Mouse (Mus musculus) hindbrain, embryonic 16.5 days (tissue): ENCODE results near the gene Fars2. TPM values are rescaled to one million over a fixed set of nuclear protein-coding genes. Genes with fewer than 3 reads are reported as not detected.

Experiments
- ATAC-seq: fragments of 200-750 bp; cut with Nextera tagmentation; 2 replicates; pipeline ENCODE4 v1.8.0; 2017; ENCODE audit warnings: moderate TSS enrichment, moderate library complexity
- H3K27ac ChIP-seq: fragments of 300-500 bp; sonication (generic); 2 replicates; pipeline ENCODE4 v1.5.1; 2014; ENCODE audit warnings: low read depth, mild to moderate bottlenecking, control low read depth, low read length, moderate library complexity
- H3K27me3 ChIP-seq: fragments of 300-500 bp; sonication (generic); replicated peaks from 2 replicates; pipeline ENCODE4 v1.6.1; 2014; ENCODE audit warnings: low read length; ENCODE audit not compliant: control insufficient read depth, insufficient read depth
- H3K36me3 ChIP-seq: fragments of 300-500 bp; sonication (generic); 2 replicates; pipeline ENCODE4 v1.6.1; 2014; ENCODE audit warnings: mild to moderate bottlenecking, low read length, moderate library complexity, mixed read lengths; ENCODE audit not compliant: control insufficient read depth, insufficient read depth
- H3K4me1 ChIP-seq: fragments of 300-500 bp; sonication (generic); 2 replicates; pipeline ENCODE4 v1.6.1; 2014; ENCODE audit warnings: low read depth, low read length; ENCODE audit not compliant: control insufficient read depth, insufficient read depth
- H3K4me2 ChIP-seq: fragments of 300-500 bp; sonication (generic); 2 replicates; pipeline ENCODE4 v1.6.1; 2014; ENCODE audit warnings: mild to moderate bottlenecking, low read length, control low read depth, moderate library complexity
- H3K4me3 ChIP-seq: fragments of 300-500 bp; sonication (generic); 2 replicates; pipeline ENCODE4 v1.5.1; 2014; ENCODE audit warnings: mild to moderate bottlenecking, low read length, control low read depth, moderate library complexity
- H3K9ac ChIP-seq: fragments of 300-500 bp; sonication (generic); 2 replicates; pipeline ENCODE4 v1.6.1; 2014; ENCODE audit warnings: low read depth, mild to moderate bottlenecking, control low read depth, low read length, moderate library complexity
- H3K9me3 ChIP-seq: fragments of 300-500 bp; sonication (generic); 2 replicates; pipeline ENCODE4 v1.6.1; 2014; ENCODE audit warnings: mild to moderate bottlenecking, low read length, moderate library complexity; ENCODE audit not compliant: control insufficient read depth
- WGBS: fragments of 180-500 bp; shearing (Covaris S2); extraction: QIAGEN DNeasy Blood & Tissue Kit; methylation state at CpG from one replicate; pipeline ENCODE4 v1.1.7; 2014; 5-methylcytosine and 5-hydroxymethylcytosine counted together
- polyA plus RNA-seq: library from polyadenylated mRNA; unstranded; fragments of >200 nt; fragmentation: Nextera tagmentation; extraction: Ambion mirVana; gene quantifications from 2 replicates; pipeline ENCODE4 v1.2.1, GENCODE M21; 2015

The Fars2 gene
- polyA plus RNA-seq, 1 experiment from 2014 or later, result 29.2 TPM

GRCm38 (mm10) chr13:36264391-36264790 is 147.2 kb downstream of the Fars2 start:
- Histone ChIP-seq H3K27me3 (no peaks in the 10 kb centered on the region), H3K9me3 (no peaks in the 10 kb centered on the region; the same call in 1 of the 2 replicates), H3K27ac (no peak overlapping the region), H3K4me3 (no peak overlapping the region), H3K36me3 (no peaks in the 10 kb centered on the region), H3K9ac (no peak overlapping the region), H3K4me2 (no peak overlapping the region), H3K4me1 (peaks cover 4% of the 10 kb centered on the region; the same call in 1 of the 2 replicates)
- ATAC-seq, result no peak
- WGBS, result 89% methylated on average over 5 of the region's 5 CpGs

- Histone ChIP-seq H3K4me3 (no peak overlapping the region), H3K4me1 (peaks cover 4% of the 10 kb centered on the region; the same call in 1 of the 2 replicates), H3K9me3 (no peaks in the 10 kb centered on the region; the same call in 1 of the 2 replicates), H3K4me2 (no peak overlapping the region), H3K36me3 (no peaks in the 10 kb centered on the region), H3K27me3 (no peaks in the 10 kb centered on the region), H3K9ac (no peak overlapping the region), H3K27ac (no peak overlapping the region)
- ATAC-seq, result no peak
- WGBS, result 65% methylated on average over 3 of the region's 3 CpGs
Observed at GRCm38 (mm10) chr13:36265342-36265744, 148.1 kb downstream of the Fars2 start.

GRCm38 (mm10) chr13:36267399-36267798 is 150.2 kb downstream of the Fars2 start:
- Histone ChIP-seq H3K9me3 (no peaks in the 10 kb centered on the region), H3K9ac (no peak overlapping the region), H3K36me3 (no peaks in the 10 kb centered on the region), H3K4me2 (no peak overlapping the region), H3K27ac (no peak overlapping the region), H3K4me1 (peaks cover 4% of the 10 kb centered on the region; the same call in 1 of the 2 replicates), H3K27me3 (no peaks in the 10 kb centered on the region), H3K4me3 (no peak overlapping the region)
- no peak for ATAC-seq
- WGBS, result 100% methylated on average over 1 of the region's 1 CpGs

GRCm38 (mm10) chr13:36270867-36271266 is 153.7 kb downstream of the Fars2 start:
- Histone ChIP-seq H3K27ac (no peak overlapping the region), H3K4me3 (no peak overlapping the region), H3K27me3 (no peaks in the 10 kb centered on the region), H3K4me2 (no peak overlapping the region), H3K9me3 (no peaks in the 10 kb centered on the region), H3K36me3 (no peaks in the 10 kb centered on the region), H3K9ac (no peak overlapping the region), H3K4me1 (no peaks in the 10 kb centered on the region)
- 79% methylated on average over 1 of the region's 1 CpGs for WGBS
- no peak for ATAC-seq

- H3K4me3 ChIP-seq, result no peak overlapping the region
- no peaks in the 10 kb centered on the region for H3K36me3 ChIP-seq
- H3K4me1 ChIP-seq, result no peaks in the 10 kb centered on the region
- no peaks in the 10 kb centered on the region for H3K27me3 ChIP-seq
- H3K9me3 ChIP-seq, result no peaks in the 10 kb centered on the region
- WGBS, result 61% methylated on average over 2 of the region's 2 CpGs
- H3K27ac ChIP-seq, result no peak overlapping the region
- H3K9ac ChIP-seq, result no peak overlapping the region
- H3K4me2 ChIP-seq, result no peak overlapping the region
- ATAC-seq, result no peak
Observed at GRCm38 (mm10) chr13:36273497-36273896, 156.3 kb downstream of the Fars2 start.

- 83% methylated on average over 2 of the region's 2 CpGs for WGBS
Observed at GRCm38 (mm10) chr13:36276194-36276593, 159.0 kb downstream of the Fars2 start.

GRCm38 (mm10) chr13:36282018-36282417 is 164.8 kb downstream of the Fars2 start:
- ATAC-seq, result peak; percentile 38
- Histone ChIP-seq H3K36me3 (no peaks in the 10 kb centered on the region), H3K4me3 (no peak overlapping the region), H3K9ac (no peak overlapping the region), H3K9me3 (no peaks in the 10 kb centered on the region), H3K4me1 (peaks cover 14% of the 10 kb centered on the region), H3K27me3 (no peaks in the 10 kb centered on the region), H3K4me2 (peak overlapping the region; percentile 24; the same call in 1 of the 2 replicates), H3K27ac (peak overlapping the region; percentile 68)
- under 1% methylated on average over 6 of the region's 6 CpGs for WGBS

More at GRCm38 (mm10) chr13:36276194-36276593, 159.0 kb downstream of the Fars2 start:
- no peaks in the 10 kb centered on the region for H3K4me1 ChIP-seq
- H3K36me3 ChIP-seq, result no peaks in the 10 kb centered on the region
- no peak for ATAC-seq
- H3K27ac ChIP-seq, result no peak overlapping the region
- H3K27me3 ChIP-seq, result no peaks in the 10 kb centered on the region
- H3K9me3 ChIP-seq, result no peaks in the 10 kb centered on the region
- H3K9ac ChIP-seq, result no peak overlapping the region
- H3K4me3 ChIP-seq, result no peak overlapping the region
- no peak overlapping the region for H3K4me2 ChIP-seq

- Histone ChIP-seq H3K4me2 (peak overlapping the region; percentile 22), H3K27me3 (no peaks in the 10 kb centered on the region), H3K27ac (peak overlapping the region; percentile 68), H3K9ac (peak overlapping the region; percentile 17), H3K9me3 (no peaks in the 10 kb centered on the region), H3K4me1 (peaks cover 14% of the 10 kb centered on the region), H3K36me3 (no peaks in the 10 kb centered on the region), H3K4me3 (no peak overlapping the region)
- ATAC-seq, result peak; percentile 92
- WGBS, result 8% methylated on average over 7 of the region's 7 CpGs
Observed at GRCm38 (mm10) chr13:36282785-36283544, 165.8 kb downstream of the Fars2 start.

GRCm38 (mm10) chr13:36283545-36284067 is 166.4 kb downstream of the Fars2 start:
- H3K27ac ChIP-seq, result peak overlapping the region; percentile 68
- peak overlapping the region; percentile 17; the same call in 1 of the 2 replicates for H3K9ac ChIP-seq
- H3K4me1 ChIP-seq, result peaks cover 14% of the 10 kb centered on the region
- H3K36me3 ChIP-seq, result no peaks in the 10 kb centered on the region
- peak; percentile 86 for ATAC-seq
- H3K4me2 ChIP-seq, result peak overlapping the region; percentile 22; the same call in 1 of the 2 replicates
- no peaks in the 10 kb centered on the region for H3K27me3 ChIP-seq
- 14% methylated on average over 7 of the region's 7 CpGs for WGBS
- no peak overlapping the region for H3K4me3 ChIP-seq
- H3K9me3 ChIP-seq, result no peaks in the 10 kb centered on the region
